Comparison of ENCODE assay signal across 24 mouse cellular contexts in genomic region chr11:97761638-97762037, GRCm38 (mm10). TPM values are rescaled to one million over a fixed set of nuclear protein-coding genes. Genes with fewer than 3 reads are reported as not detected.
DNase-seq lines count a peak whose midpoint lies in the region; TF ChIP-seq lines count a peak whose summit lies in the region.
"Had no signal": no experiment of that assay in that cellular context is flagged by ENCODE, and none has a peak within 500 bp of the region (broad histone marks: within the 10 kb centered on the region; RNA-seq: fewer than 3 reads in every experiment).

No protein-coding gene starts in this region.

- TF ChIP-seq CTCF in gastrocnemius, adult 2 months (IDR thresholded peaks at IDR 0.05) = peak; percentile 30
- peak; percentile 28 for TF ChIP-seq CTCF in left cerebral cortex, adult 2 months (IDR thresholded peaks at IDR 0.05)

- intact Hi-C loops in gastrocnemius, adult 2 months (cut with DNase I) = no loop called here
- intact Hi-C loops in gastrocnemius, postnatal 36 days (cut with DNase I) = no loop called here
- intact Hi-C loops in left cerebral cortex, adult 2 months (cut with DNase I) = no loop called here

- DNase-seq in gastrocnemius, adult 2 months = no peak
- DNase-seq in gastrocnemius, postnatal 36 days = no peak
- no peak for DNase-seq in left cerebral cortex, adult 2 months (ENCODE audit: extremely low spot score in 1 of 2, low spot score in 2 of 2)
- no peak for DNase-seq in left cerebral cortex, adult 9 months (ENCODE audit: low spot score in 2 of 2)
- DNase-seq in retina, postnatal 1 day = peak; percentile 33
- no peak for DNase-seq in retina, embryonic 14.5 days (ENCODE audit: low spot score)
- DNase-seq in cerebellum, adult 9-11 months = no peak
- no peak for DNase-seq in gastrocnemius, postnatal 10 days
- DNase-seq: adrenal gland, postnatal 36 days; cerebellum, postnatal 10 days; heart, adult 18-20 months; heart, postnatal 14 days; kidney, adult 9 months; kidney, postnatal 4 days; thymus, adult 2 months; thymus, postnatal 4 days had no signal

- no peak overlapping the region for H3K4me3 ChIP-seq in gastrocnemius, adult 2 months
- no peak overlapping the region for H3K4me3 ChIP-seq in left cerebral cortex, adult 2 months
- H3K4me3 ChIP-seq: embryonic facial prominence, embryonic 12.5 days; heart, embryonic 13.5 days; hindbrain, embryonic 12.5 days; limb, embryonic 10.5 days; midbrain, embryonic 15.5 days had no signal

- H3K27ac ChIP-seq in gastrocnemius, adult 2 months = no peak overlapping the region
- no peak overlapping the region for H3K27ac ChIP-seq in left cerebral cortex, adult 2 months
- H3K27ac ChIP-seq: embryonic facial prominence, embryonic 12.5 days; heart, embryonic 13.5 days; hindbrain, embryonic 12.5 days; limb, embryonic 10.5 days; midbrain, embryonic 15.5 days had no signal

RNA-seq across cellular contexts. Expression of gene Cwc25, which starts 4.7 kb away (rescaled TPM):
- 1 to 10 TPM; 6.2 to 6.5 TPM for total RNA-seq in gastrocnemius, adult 2 months (2021)
- total RNA-seq in gastrocnemius, postnatal 36 days (2021) = 1 to 10 TPM; 5.5 to 5.7 TPM
- total RNA-seq in left cerebral cortex, adult 2 months (2021) = 10 to 100 TPM; 19.5 to 21.3 TPM
- 1 to 10 TPM; 8.4 to 9.7 TPM for total RNA-seq in gastrocnemius, postnatal 10 days (2021)

RNA-seq across cellular contexts. Expression of gene 1700001P01Rik, which starts 14.1 kb away (rescaled TPM):
- total RNA-seq in gastrocnemius, adult 2 months (2021) = under 1 TPM; 0.39 to 0.56 TPM
- total RNA-seq in gastrocnemius, postnatal 36 days (2021) = not detected
- 1 to 10 TPM in 1 of 2 experiments, not detected in 1; 1.0 TPM for total RNA-seq in left cerebral cortex, adult 2 months (2021)
- not detected for total RNA-seq in gastrocnemius, postnatal 10 days (2021)
- total RNA-seq: adrenal gland, adult 18-20 months; adrenal gland, postnatal 36 days; gastrocnemius, adult 8-10 months; heart, adult 18-20 months; liver, adult 2 months had no signal

RNA-seq across cellular contexts. Expression of gene Pip4k2b, which starts 17.1 kb away (rescaled TPM):
- 10 to 100 TPM; 59.3 to 66.2 TPM for total RNA-seq in gastrocnemius, adult 2 months (2021)
- 10 to 100 TPM; 44.0 to 47.0 TPM for total RNA-seq in gastrocnemius, postnatal 36 days (2021)
- total RNA-seq in left cerebral cortex, adult 2 months (2021) = 100 to 1,000 TPM; 114 to 117 TPM
- total RNA-seq in gastrocnemius, postnatal 10 days (2021) = 10 to 100 TPM; 46.8 to 49.7 TPM

RNA-seq across cellular contexts. Expression of gene Rpl23, which starts 20.6 kb away (rescaled TPM):
- total RNA-seq in gastrocnemius, adult 2 months (2021) = 100 to 1,000 TPM; 385 to 521 TPM
- 100 to 1,000 TPM; 349 to 430 TPM for total RNA-seq in gastrocnemius, postnatal 36 days (2021)
- 100 to 1,000 TPM; 326 to 327 TPM for total RNA-seq in left cerebral cortex, adult 2 months (2021)
- 100 to 1,000 TPM; 793 to 832 TPM for total RNA-seq in gastrocnemius, postnatal 10 days (2021)

RNA-seq across cellular contexts. Expression of gene Lasp1, which starts 37.2 kb away (rescaled TPM):
- 10 to 100 TPM; 10.0 to 16.8 TPM for total RNA-seq in gastrocnemius, adult 2 months (2021)
- 10 to 100 TPM; 14.2 to 15.4 TPM for total RNA-seq in gastrocnemius, postnatal 36 days (2021)
- 100 to 1,000 TPM; 174 to 191 TPM for total RNA-seq in left cerebral cortex, adult 2 months (2021)
- 10 to 100 TPM; 46.3 to 68.4 TPM for total RNA-seq in gastrocnemius, postnatal 10 days (2021)
